Mouse (Mus musculus): ENCODE measurements around the gene Nucb1.
"Not testable (repeated sequence)": the region's sequence is repeated elsewhere in the genome, so short reads cannot be mapped to it uniquely, and the experiment has no call there.

The Nucb1 gene

DNA sequence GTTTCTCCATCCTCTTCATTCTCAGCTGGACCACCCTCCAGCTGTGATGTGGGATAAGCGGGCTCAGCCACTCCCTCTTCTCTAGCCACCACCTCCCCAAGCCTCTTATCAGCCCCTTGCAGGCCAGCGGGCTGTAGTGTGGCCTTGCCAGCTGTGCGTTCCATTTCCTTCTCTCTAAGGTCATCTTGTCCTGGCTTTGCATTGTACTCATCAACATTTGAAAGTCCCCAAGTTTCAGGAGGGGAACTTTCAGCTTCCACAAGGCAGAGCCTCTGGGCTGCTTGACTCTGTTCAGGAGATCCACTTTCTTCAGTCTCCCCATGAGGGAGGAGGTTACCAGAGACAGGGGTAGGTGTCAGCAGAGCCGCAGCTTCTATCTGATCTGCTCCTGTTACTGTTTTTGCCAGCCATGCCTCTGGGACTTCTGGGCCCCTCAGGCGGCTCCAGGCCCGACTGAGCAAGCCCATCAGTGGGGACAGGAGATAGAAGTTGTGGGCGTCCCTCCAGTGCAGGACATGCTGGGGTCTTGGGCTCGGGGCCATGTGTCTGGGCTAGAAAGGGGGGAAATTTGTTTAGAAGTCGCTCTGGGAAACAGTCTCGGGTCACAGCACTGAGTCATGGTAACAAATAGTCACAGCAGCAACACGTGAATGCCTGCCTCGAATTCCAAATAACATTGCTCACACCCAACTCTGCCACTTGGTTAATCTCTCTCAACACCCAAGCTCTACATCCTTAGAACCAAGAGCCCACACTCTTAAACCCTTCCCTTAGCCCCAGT is 14.8 kb upstream of the Nucb1 start:
- peak; percentile 48 for DNase-seq (ENCODE audit: low spot score)

DNA sequence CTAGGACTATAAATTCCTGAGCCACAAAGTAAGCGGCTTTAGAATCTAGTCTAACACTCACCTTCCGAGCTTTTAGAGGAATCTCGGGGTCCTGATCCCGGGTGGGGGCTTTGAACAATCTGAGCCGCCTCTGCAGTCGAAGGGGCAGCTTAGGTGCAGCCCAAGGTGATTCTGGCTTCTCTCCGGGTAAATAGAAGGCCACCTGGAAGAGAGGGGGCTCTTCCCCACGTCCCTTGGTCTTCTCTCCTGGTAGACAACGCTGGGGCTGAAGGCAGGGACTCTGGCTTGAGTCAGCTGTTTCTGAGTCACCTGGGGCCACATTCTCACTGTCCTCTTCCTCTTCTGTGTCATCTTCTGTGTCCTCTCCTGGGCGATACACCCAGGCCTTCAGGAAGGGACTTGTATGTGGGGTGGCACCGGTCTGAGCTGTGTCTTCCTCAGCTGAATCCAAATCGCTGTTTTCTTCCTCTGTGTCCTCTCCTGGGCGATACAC is 13.5 kb upstream of the Nucb1 start:
- no peak for DNase-seq (ENCODE audit: low spot score)

DNA sequence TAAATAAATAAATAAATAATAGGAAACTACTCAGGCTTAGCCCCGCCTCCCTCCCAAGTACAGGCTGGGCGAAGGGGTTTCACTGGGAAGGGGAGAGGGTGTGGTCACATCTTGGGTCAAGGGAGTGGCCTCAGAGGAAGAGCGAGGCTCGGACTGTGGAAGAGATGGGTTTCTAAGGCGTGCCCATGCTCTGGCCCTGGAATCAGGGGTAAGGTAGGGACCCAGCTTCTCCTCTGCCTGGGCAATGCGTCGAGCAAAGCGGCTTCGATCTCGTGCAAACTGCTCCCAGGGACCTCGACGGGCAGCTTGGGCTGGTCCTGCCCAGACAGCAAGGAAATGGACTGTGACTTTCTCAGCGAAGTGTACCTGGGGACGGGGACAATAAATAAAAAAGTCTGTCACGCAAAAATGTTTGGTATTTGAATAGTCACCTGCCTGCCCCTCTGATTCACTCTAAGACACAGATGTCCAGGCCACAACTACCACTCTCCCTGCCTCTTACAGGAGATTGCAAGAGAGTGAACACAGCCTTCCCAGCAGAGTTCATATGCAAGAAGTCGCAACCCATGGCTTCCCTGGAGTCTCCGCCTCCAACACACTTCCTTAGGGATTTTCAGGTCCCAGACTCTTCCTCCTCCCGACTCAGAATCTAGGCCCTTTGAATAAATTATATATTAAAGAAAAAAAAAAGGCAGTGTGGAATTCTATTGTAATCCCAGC is 12.9 kb upstream of the Nucb1 start:
- DNase-seq (ENCODE audit: low spot score) = peak; percentile 36

DNA sequence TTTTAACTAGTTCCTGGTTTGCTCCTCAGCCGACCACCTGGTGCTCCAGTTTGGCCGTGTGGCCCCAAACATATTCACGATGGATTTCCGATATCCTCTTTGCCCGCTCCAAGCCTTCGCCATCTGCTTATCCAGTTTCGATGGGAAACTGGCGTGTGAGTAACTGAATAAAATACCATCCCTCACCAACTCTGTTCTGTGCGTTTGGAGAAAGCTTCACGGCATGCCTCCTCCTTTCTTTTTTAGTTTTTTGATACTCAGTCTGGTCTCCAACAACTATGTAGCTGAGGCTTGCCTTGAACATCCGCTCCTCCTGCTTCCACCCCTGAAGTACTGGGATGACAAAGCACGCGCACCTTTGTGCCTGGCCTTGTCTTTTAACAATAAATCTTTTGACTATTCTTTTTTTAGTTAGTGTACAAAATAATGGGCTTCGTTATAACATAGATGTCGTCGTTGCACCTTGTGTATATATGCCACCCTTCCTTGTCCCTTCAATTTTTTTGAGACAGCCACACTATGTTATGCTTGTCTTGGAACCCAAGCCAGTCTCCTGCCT is 12.1 kb upstream of the Nucb1 start:
- DNase-seq (ENCODE audit: low spot score) = no peak

DNA sequence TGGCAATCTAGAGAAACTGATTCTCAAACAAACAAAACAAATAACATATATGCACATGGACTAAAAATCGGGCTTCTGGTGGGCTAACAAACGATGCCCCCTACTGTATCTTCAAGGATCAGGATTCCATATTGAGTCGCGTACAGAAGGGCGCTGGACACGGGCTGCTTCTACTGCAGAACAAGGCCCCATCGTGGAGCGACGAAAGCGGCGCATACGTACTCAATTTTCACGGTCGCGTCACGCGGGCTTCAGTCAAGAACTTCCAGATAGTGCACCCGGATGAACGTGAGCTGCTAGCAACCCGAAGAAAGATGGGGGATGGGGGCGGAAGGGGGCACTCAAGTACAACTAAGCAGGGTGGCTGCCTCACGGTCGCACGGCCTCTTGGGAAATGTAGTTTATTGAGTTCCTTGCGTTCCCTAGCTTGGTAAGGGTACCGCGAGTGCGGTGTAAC is 11.6 kb upstream of the Nucb1 start:
- DNase-seq (ENCODE audit: low spot score) = peak; percentile 96

DNA sequence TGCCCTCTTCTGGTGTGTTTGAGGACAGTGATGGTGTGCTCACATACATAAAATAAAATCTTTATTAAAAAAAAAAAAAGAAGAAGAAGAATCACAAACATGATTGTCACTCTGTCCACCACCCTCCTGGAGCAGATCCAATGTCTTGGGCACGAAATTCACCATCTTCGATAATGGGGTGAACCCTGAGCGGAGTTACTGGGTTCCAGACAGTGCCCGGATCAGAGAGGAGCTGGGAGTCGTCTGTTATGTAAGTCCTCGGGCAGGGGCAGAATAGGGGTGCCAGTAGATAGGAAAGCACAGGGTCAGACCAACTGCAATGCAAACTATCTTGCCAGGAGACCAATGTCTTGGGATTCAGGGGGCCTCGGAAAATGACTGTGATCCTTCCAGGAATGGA is 10.4 kb upstream of the Nucb1 start:
- DNase-seq (ENCODE audit: low spot score) = no peak

DNA sequence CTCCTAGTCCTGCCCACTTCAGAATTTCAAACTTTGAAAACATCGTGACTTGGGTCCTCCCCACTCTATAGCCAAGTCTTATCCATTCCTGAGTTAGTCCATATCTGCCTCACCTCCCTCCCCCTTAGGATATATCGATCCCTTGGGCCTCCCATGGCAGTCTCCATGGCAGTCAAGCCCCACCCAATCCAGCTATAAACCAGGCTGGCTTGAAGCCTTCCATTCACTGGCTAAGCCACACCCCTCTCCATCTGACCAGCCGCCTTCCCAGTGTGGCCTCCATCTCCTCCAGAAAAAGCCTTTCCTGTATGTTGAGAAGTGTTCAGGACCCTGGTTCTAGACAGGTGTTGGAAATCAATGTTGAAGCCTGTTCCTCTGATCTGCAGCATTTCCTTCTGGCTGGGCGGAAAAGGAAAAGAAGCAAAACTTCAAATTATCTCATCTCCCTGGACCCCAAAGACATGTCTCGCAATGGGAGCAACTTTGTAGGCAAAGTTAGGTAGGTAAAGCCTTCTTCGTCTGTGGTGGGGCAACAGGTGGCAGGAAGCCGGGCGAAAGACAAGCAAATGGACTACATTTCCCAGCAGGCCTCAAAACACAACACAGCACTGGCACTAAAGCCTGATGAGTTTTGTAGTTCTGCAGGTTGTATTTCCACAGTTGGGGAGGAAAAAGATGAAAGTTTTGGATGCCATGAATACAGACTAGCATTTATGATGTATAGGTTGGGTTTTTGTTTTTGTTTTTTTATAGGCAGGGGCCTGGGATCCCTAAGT is 9.3 kb upstream of the Nucb1 start:
- no peak for DNase-seq (ENCODE audit: low spot score)

DNA sequence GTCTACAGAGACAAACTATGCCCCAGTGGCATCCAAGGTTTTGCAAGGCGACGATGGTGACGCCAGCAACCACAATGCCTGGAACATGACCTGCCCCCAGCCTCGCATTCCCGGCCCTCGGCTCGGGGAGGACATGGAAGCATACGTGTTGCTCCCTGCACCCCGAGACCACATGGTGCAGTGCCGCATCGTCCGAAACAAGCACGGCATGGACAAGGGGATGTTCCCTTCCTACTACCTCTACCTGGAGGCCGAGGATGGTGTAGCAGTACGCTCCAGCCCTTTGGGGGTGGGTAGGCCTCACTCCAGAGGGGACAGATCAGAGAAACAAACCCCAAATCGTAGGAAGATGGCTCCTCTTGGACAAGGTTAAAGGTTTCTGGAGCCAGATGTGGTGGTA is 8.4 kb upstream of the Nucb1 start:
- DNase-seq (ENCODE audit: low spot score) = no peak

DNA sequence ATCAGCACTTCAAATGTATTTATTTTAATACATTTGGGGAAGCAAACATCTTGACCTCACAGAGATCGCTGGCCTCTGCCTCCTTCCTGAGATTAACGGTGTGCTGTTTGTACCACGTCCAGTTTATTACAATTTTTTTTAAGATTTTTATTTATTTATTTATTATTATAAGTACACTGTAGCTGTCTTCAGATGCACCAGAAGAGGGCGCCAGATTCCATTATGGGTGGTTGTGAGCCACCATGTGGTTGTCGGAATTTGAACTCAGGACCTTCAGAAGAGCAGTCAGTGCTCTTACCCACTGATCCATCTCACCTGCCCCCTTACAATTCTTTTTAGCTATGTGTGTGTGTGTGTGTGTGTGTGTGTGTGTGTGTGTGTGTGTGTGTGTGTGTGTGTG is 6.6 kb upstream of the Nucb1 start:
- DNase-seq (ENCODE audit: low spot score) = not testable (repeated sequence)

DNA sequence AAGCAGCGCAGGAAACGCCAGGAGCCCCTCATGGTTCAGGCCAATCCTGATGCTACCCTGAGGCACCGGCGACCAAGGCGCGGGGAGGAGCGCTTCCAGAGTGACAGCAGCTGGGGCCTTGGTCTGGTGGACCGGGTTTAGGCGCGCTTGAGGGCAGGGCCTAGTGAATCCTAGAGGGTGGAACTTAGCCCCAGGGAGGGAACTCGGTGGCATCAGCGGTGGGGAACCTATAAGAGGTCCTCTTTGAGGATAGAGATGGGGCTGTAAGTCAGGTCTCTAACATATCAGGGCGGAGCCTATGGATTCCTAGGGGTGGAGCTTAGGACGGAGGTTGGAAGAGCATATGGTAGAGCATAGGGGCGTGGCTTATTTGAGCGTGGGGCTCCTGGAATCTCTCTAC is 5.2 kb upstream of the Nucb1 start:
- DNase-seq (ENCODE audit: low spot score) = peak; percentile 67

DNA sequence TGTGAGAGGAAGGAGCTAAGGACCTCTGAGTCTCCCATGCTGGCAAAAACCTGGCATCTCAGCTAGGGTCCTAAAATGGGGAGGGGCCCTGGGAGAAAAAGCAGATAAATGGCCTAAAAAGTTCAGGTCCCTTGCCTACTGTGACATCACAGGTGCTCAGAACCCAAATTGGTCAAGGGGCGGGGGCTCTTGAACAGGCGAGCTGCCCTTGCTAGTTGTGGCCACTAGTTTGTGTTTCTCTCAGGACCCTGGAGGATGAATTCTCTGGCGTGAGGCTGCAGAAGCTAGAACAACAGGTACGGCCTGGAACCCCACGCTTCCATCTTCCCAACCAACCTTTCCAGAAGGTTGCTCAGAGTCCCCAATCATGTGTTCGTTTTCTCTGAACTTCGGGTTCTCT is 4.2 kb upstream of the Nucb1 start:
- DNase-seq (ENCODE audit: low spot score) = no peak

DNA sequence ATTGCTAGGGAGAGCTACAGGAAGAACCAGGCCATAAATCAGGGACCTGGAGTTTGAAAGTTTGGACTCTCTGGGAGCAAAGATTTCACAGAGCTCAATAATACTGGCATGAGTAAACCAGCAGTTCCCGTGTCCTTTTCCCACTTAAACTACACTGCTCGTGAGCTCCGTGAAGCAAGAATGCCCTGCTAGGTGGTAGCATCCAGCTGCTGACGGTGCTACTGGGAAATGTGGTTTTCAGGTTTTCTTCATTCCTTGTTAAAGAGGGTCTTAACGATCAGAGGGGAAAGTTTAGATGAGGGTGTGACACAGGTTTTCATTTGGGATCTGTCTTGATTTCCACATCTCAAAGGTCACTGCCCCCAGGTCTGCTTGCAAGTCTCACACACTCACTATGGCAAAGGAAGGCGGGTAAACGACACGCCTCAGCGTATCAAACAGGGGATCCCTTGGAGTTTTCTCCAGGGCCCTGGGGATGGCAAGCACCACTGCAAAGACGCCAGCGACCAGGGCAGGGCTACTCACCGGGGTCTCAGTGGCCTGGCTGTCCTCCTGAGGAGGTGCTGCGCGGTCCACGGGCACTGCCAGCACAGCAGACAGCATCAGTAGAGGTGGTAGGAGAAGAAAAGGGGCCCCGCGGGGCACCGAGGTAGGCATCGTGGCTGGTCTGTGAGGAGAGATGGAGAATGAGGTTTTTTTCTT is 874 bp downstream of the Nucb1 start:
- DNase-seq (ENCODE audit: low spot score) = no peak

DNA sequence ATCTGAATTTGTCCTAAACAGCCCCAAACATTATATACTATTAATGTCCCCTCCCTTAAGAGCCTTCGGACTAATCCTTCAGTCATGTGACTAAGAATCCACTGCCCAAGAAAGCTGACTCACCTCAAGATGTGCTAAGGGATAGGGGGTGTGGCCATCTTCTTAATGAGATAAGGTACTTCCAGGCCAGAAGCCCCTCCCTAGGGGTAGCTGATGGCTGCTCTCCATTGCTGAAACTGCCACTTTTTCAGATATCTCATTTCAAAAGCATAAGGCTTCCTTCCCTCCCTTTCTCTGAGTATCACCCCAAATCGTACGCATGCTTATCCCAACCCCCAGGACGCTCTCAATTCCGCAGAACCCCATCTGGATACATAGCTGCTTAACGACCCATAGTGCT is 1.6 kb downstream of the Nucb1 start:
- DNase-seq (ENCODE audit: low spot score) = no peak

DNA sequence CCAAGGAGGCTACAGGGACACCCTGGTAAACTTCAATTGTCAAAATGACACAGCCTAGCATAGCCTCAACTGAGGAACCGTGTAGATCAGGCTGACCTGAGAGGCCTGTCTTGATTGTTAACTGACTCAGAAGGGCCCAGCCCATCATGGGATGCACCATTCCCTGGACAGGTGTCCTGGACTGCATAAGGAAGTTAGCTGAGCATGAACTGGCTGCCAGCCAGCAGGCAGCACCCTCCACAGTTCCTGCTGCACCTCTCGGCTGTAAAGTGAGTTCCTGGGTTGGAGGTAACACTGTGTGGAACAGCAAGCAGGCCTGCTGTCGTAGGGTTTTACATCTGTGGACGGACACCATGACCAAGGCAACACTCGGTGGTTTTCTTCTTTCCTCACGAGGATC is 2.6 kb downstream of the Nucb1 start:
- no peak for DNase-seq (ENCODE audit: low spot score)

DNA sequence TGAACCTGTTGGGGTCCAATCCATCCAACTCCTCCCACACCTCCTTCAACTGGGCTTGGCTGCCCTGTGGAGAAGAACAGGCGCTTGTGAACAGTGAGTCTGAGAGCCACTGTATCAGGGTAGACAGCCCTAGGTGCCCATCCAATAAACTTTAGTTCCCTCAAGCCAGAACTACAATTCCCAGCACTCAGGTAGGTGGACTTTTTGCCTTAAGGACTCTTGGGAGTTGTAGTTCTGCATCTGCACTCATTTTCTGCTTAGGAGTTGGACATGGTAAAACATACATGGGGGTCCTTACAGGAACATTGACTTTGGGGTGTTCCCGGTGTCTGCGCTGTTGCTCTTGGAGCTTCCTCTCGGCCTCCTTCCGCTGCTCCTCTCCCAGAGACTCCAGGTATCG is 11.8 kb downstream of the Nucb1 start:
- no peak for DNase-seq (ENCODE audit: low spot score)

DNA sequence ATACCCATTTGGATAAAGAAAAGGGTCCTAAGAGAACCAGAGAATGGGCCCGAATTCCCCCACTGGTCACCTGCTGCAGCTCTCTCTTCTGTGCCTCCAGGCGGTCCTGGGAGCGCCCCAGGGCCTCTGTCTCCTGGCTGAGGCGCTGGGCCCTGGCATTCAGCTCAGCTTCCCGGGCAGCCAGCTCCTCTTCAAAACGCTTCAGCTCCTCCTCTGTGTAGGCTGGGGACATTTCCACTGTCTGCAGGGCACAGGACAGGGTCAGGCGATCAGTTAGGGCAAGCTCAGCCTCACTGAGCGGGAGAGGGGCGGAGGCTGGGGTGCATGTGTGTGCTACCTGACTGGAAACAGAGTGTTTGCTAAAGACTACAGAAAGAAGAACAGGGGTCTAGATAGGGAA is 15.7 kb downstream of the Nucb1 start:
- DNase-seq (ENCODE audit: low spot score) = no peak

DNA sequence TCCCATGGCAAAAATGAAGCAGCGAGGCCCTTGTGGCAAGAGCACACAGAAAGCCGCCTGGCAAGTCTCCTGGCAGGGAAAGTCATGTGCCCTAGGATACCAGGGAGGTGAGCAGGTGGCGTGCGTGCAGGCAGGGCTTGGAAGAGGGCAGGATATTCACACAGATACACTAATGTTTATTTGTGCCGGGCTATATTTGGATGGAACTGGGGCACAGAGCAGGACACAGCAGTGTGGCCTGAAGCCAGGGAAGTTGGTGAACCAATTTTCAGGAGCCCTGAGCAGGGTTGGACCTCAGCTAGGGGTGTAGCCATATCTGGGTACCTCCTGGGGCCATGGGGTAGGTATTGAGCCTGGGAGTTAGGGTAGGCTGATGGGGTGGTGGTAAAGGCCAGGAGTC is 17.3 kb downstream of the Nucb1 start:
- DNase-seq (ENCODE audit: low spot score) = no peak

DNA sequence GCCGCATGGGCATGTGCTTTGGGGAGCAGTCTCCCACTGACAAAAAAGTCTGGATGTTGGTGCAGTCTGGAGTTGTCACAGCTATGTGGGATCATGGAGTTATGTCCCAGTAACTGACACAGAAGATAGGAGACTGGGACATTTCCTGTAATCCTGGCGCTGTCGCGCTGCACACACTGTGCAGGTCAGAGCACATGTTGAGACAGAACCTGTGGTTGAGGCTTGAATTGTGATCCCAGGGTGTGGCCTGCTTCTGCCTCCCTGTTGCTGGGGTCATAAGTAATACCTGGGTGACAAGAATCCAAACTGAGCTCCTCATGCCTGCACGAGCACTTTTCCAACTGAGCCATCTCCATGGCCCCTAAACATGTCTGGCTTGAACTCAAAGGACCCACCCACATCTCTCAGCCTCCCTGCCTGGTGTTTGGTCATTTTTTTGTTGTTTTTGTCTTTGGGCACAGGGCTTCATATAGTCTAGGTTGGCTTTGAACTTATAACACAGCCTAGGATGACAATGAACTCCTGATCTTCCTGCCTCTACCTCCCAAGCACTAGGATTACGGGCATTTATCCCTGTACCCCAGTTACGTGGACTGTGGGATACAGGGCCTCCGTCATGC is 17.9 kb downstream of the Nucb1 start:
- no peak for DNase-seq (ENCODE audit: low spot score)

DNA sequence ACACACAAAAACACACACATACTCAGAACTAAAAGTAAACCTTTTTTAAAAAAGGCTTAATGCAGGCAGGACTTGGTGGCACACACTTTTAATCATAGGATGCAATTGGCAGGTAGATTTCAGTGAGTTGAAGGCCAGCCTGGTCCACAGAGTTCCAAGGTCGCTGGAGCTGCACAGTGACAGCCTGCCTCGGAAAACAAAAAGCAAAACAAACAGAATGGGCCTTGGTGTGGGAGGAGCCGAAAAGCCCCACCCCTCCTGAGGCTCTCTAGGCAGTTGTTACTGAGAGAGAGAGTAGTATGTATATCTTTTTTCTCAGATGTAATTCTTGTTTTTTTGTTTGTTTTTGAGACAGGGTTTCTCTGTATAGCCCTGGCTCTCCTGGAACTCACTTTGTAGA is 18.9 kb downstream of the Nucb1 start:
- no peak for DNase-seq (ENCODE audit: low spot score)

DNA sequence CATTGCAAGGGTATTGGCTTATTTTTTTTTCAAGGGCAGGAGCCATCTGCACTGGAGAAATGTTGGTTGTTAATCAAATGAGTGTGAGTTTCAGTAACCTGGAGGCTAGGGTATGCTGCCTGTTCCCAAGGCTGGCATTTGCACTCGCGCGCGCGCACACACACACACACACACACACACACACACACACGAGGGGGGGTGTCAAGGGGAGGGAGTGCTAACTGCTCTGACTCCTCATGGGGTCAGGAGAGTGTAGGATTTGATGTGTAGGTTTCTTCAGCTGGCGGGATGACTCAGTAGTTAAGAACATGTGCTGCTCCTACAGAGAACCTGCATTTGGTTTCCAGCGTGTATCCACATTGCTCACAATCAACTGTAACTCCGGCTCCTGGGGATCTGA is 19.4 kb downstream of the Nucb1 start:
- peak; percentile 44 for DNase-seq (ENCODE audit: low spot score)

DNA sequence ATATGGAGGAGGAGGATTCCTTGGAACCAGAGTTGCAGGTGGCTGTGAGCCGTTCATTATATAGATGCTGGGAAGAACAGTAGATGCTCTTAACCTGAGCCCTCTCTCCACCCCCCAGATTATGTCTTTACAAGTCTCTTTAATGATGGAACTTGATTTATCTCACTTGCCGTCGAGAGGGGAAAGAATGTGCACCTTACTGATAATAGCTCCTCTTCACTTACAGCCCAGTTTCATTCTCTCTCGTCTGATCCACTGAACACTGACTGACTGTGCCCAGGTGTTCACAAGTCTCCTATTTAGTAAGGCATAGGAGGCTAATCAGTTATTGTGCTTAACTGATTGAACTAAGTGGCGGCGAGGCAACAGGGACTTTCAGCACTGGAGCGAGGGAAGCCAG is 20.6 kb downstream of the Nucb1 start:
- DNase-seq (ENCODE audit: low spot score) = no peak
